Mouse (Mus musculus) frontal cortex, adult 2 months (tissue): ENCODE data around the gene 4930430F08Rik. TPM values are rescaled to one million over a fixed set of nuclear protein-coding genes. Genes with fewer than 3 reads are reported as not detected.

ENCODE experiments used
- DNase-seq, 2 experiments: peaks; one replicate each; pipeline ENCODE4 v3.0.0; 2022; ENCODE audit warnings: low spot score in 1 of 2; ENCODE audit errors: extremely low spot score in 1 of 2
- polyA plus RNA-seq: library from polyadenylated mRNA; depleted of rRNA; stranded (reverse); fragments of >200 nt; gene quantifications from 2 replicates; pipeline ENCODE4 v1.2.3, GENCODE M21; 2012; rRNA removed

The 4930430F08Rik gene
- polyA plus RNA-seq, 1 experiment = 22.6 TPM

GRCm38 (mm10) chr10:100522330-100522729, 67.9 kb downstream of the 4930430F08Rik start:
- DNase-seq = no peak

Other genes with a start within 250 kb of the 4930430F08Rik start
- gene Gm4302, start 249.6 kb downstream of the 4930430F08Rik start, polyA plus RNA-seq = not detected in 2 replicates
- gene Gm4303, start 244.5 kb downstream of the 4930430F08Rik start, polyA plus RNA-seq = not detected in 2 replicates
- gene Gm4305, start 239.3 kb downstream of the 4930430F08Rik start, polyA plus RNA-seq = not detected in 2 replicates
- not detected in 2 replicates for gene Gm4307, start 229.1 kb downstream of the 4930430F08Rik start, polyA plus RNA-seq
- gene Gm4312, start 207.9 kb downstream of the 4930430F08Rik start, polyA plus RNA-seq = not detected in 2 replicates
- gene Tmtc3, start 103.1 kb downstream of the 4930430F08Rik start, polyA plus RNA-seq = 6.4 and 7.1 TPM in 2 replicates
- 7.5 and 9.6 TPM in 2 replicates for gene Cep290, start 102.9 kb downstream of the 4930430F08Rik start, polyA plus RNA-seq
- gene 1700017N19Rik, start 61 bp upstream of the 4930430F08Rik start, polyA plus RNA-seq = not detected in 2 replicates